Mouse (Mus musculus): ENCODE measurements at regions not wholly inside any gene's neighbourhood (a gene's known extent, or its start where the extent isn't known, plus 50 kb on each side); places are given as distances from the start of the nearest gene placed in this dataset.

DNA sequence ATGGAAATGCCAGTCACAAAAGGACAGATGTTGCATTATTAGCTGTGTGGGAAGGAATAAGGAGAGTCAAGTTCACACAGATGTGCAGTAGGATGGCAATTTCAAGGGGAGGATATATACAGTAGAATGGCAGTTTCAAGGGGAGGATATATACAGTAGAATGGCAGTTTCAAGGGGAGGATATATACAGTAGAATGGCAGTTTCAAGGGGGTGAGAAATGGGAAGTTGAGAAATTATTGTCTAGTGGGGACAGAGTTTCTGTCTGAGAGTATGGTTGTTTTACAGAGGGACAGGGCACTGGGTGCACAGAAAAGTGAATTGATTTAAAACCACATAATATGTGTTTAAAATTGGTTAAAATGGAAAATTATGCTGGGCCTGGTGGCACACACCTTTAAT is 54.8 kb upstream of the Scel start:
- Histone ChIP-seq H3K36me3 (no peaks in the 10 kb centered on the region), H3K9ac (no peak overlapping the region), H3K4me2 (no peak overlapping the region), H3K4me1 (no peaks in the 10 kb centered on the region), H3K27ac (no peak overlapping the region), H3K9me3 (no peaks in the 10 kb centered on the region), H3K4me3 (no peak overlapping the region), H3K27me3 (0 out of 2 replicates have a peak, but pooled peaks cover 6% of the 10 kb centered on the region)
- no peak for ATAC-seq (ENCODE audit: insufficient number of reproducible peaks, insufficient read depth, low FRiP score, low TSS enrichment, low read depth)

GRCm38 (mm10) chr14:103456106-103456505 is 57.0 kb upstream of the Scel start:
- Histone ChIP-seq H3K36me3 (no peaks in the 10 kb centered on the region), H3K4me1 (no peaks in the 10 kb centered on the region), H3K4me3 (no peak overlapping the region), H3K9ac (no peak overlapping the region), H3K9me3 (no peaks in the 10 kb centered on the region), H3K4me2 (no peak overlapping the region), H3K27ac (no peak overlapping the region), H3K27me3 (no peaks in the 10 kb centered on the region)
- 79% methylated on average over 1 of the region's 1 CpGs for WGBS
- ATAC-seq (ENCODE audit: insufficient number of reproducible peaks, insufficient read depth, low FRiP score, low TSS enrichment, low read depth) = no peak

DNA sequence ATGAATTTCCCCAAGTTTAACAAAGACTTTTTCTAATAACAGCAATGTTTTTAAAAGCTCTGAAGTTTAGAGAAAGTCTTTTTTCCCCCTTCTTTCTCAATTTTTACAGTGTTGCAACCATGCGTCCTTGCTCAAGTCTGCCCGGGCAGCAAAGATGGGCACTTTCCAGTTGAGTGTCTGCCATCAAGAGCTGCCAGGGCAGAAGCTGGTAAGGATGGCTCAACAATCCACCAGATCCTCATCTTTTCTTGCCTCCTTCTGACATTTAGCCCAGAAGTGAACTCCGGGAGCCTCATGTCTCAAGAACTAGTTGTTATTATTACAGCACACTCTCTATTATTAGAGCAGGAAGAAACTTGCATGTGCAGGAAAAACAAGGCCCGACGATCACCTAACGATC is 62.4 kb upstream of the Scel start:
- H3K27ac ChIP-seq = no peak overlapping the region
- WGBS = 86% methylated on average over 6 of the region's 6 CpGs
- no peak overlapping the region for H3K4me2 ChIP-seq
- H3K27me3 ChIP-seq = no peaks in the 10 kb centered on the region
- no peak overlapping the region for H3K9ac ChIP-seq
- H3K36me3 ChIP-seq = no peaks in the 10 kb centered on the region
- no peak overlapping the region for H3K4me3 ChIP-seq
- ATAC-seq (ENCODE audit: insufficient number of reproducible peaks, insufficient read depth, low FRiP score, low TSS enrichment, low read depth) = no peak
- no peaks in the 10 kb centered on the region for H3K4me1 ChIP-seq
- no peaks in the 10 kb centered on the region for H3K9me3 ChIP-seq

DNA sequence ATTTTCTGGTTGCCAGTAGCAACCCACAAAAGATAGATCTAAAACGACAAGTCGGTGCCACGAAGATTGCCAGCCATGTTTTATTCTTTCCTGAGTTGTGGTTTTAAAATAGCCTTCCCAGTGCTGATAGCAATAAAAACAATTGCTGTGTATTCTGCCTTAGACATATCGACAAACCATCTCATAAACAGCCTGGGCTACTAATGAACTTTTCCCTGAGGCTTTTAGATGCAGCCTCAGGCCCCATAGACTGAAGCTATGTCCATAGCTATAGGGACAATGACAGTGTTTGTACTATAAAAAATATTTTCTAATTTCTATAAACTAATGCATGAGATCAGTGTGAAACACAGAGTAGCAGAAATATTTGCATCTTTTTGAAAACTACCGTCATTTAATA is 63.7 kb upstream of the Scel start:
- no peak for ATAC-seq (ENCODE audit: insufficient number of reproducible peaks, insufficient read depth, low FRiP score, low TSS enrichment, low read depth)
- H3K9me3 ChIP-seq = no peaks in the 10 kb centered on the region
- H3K4me1 ChIP-seq = no peaks in the 10 kb centered on the region
- H3K4me2 ChIP-seq = no peak overlapping the region
- no peak overlapping the region for H3K9ac ChIP-seq
- H3K36me3 ChIP-seq = no peaks in the 10 kb centered on the region
- no peak overlapping the region for H3K27ac ChIP-seq
- H3K4me3 ChIP-seq = no peak overlapping the region
- no peaks in the 10 kb centered on the region for H3K27me3 ChIP-seq
- WGBS = 79% methylated on average over 5 of the region's 5 CpGs

DNA sequence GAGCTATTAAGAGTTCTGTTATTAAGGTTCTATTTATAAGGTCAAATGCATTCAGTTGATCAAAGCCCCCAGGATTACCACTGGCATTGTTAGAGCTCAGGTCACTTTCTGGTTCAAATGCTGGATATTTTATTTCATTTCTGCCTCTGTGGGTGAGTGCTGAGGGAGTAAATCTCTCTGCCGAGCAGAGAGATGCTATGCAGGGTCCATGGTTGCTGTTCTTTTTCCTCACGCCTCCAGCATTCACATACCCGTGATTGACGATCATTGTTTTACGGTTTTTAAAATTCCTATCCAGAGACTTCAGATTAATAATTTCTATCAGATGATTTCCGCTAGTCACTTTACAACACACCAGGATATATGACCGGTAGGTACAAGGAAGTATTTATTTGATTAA is 64.1 kb upstream of the Scel start:
- H3K4me2 ChIP-seq = no peak overlapping the region
- H3K36me3 ChIP-seq = no peaks in the 10 kb centered on the region
- no peak overlapping the region for H3K9ac ChIP-seq
- no peaks in the 10 kb centered on the region for H3K9me3 ChIP-seq
- no peak for ATAC-seq (ENCODE audit: insufficient number of reproducible peaks, insufficient read depth, low FRiP score, low TSS enrichment, low read depth)
- H3K4me1 ChIP-seq = no peaks in the 10 kb centered on the region
- no peaks in the 10 kb centered on the region for H3K27me3 ChIP-seq
- WGBS = 73% methylated on average over 7 of the region's 7 CpGs
- H3K4me3 ChIP-seq = no peak overlapping the region
- H3K27ac ChIP-seq = no peak overlapping the region

GRCm38 (mm10) chr14:103446671-103447070 is 66.5 kb upstream of the Scel start:
- H3K36me3 ChIP-seq = no peaks in the 10 kb centered on the region
- H3K4me1 ChIP-seq = no peaks in the 10 kb centered on the region
- no peaks in the 10 kb centered on the region for H3K27me3 ChIP-seq
- no peaks in the 10 kb centered on the region for H3K9me3 ChIP-seq
- 0 out of 2 replicates have a peak, but pooled peaks have one; percentile 64 for ATAC-seq (ENCODE audit: insufficient number of reproducible peaks, insufficient read depth, low FRiP score, low TSS enrichment, low read depth)
- H3K27ac ChIP-seq = no peak overlapping the region
- H3K9ac ChIP-seq = no peak overlapping the region
- no peak overlapping the region for H3K4me2 ChIP-seq
- no peak overlapping the region for H3K4me3 ChIP-seq
- 50% methylated on average over 2 of the region's 2 CpGs for WGBS

- WGBS = 77% methylated on average over 15 of the region's 15 CpGs
- H3K27ac ChIP-seq = no peak overlapping the region
- no peaks in the 10 kb centered on the region for H3K27me3 ChIP-seq
- H3K9ac ChIP-seq = no peak overlapping the region
- no peaks in the 10 kb centered on the region for H3K9me3 ChIP-seq
- no peak for ATAC-seq (ENCODE audit: insufficient number of reproducible peaks, insufficient read depth, low FRiP score, low TSS enrichment, low read depth)
- H3K4me1 ChIP-seq = no peaks in the 10 kb centered on the region
- H3K4me3 ChIP-seq = no peak overlapping the region
- no peaks in the 10 kb centered on the region for H3K36me3 ChIP-seq
- no peak overlapping the region for H3K4me2 ChIP-seq
These were observed 71.6 kb upstream of the Scel start for GRCm38 (mm10) chr14:103441454-103442065.

- whole genome bisulfite sequencing = 71% methylated on average over 8 of the region's 8 CpGs
- no peak overlapping the region for H3K4me2 ChIP-seq
- H3K9me3 ChIP-seq = no peaks in the 10 kb centered on the region
- H3K4me3 ChIP-seq = no peak overlapping the region
- H3K27me3 ChIP-seq = no peaks in the 10 kb centered on the region
- H3K36me3 ChIP-seq = no peaks in the 10 kb centered on the region
- no peaks in the 10 kb centered on the region for H3K4me1 ChIP-seq
- no peak overlapping the region for H3K27ac ChIP-seq
- no peak for ATAC-seq (ENCODE audit: insufficient number of reproducible peaks, insufficient read depth, low FRiP score, low TSS enrichment, low read depth)
- no peak overlapping the region for H3K9ac ChIP-seq
These were observed 72.9 kb upstream of the Scel start for GRCm38 (mm10) chr14:103440243-103440642.

DNA sequence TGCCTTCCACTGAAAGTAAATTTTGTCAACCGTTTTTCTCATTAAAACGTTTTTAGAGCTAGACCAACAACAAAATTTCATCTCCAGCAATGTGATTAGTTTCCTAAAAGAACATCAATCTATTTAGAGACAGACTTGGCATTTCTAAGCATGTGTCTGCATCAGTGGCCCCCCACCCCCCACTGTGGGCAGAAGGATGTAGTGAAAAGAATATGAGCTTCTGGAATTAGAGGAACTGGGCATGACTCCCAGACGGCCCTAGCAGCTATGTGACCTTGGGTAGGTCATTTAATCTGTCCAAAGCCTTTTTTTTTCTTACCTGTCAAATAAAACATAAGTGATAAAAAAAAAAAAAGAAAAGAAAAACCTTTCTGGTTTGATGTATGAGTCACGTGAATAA is 78.9 kb upstream of the Scel start:
- Histone ChIP-seq H3K9me3 (no peaks in the 10 kb centered on the region), H3K4me2 (no peak overlapping the region), H3K4me3 (no peak overlapping the region), H3K4me1 (no peaks in the 10 kb centered on the region), H3K27me3 (no peaks in the 10 kb centered on the region), H3K9ac (no peak overlapping the region), H3K36me3 (no peaks in the 10 kb centered on the region), H3K27ac (no peak overlapping the region)
- ATAC-seq (ENCODE audit: insufficient number of reproducible peaks, insufficient read depth, low FRiP score, low TSS enrichment, low read depth) = no peak
- 59% methylated on average over 4 of the region's 4 CpGs for WGBS

GRCm38 (mm10) chr14:103433106-103433505 is 80.0 kb upstream of the Scel start:
- no peaks in the 10 kb centered on the region for H3K36me3 ChIP-seq
- no peak overlapping the region for H3K9ac ChIP-seq
- H3K27me3 ChIP-seq = peaks cover 3% of the 10 kb centered on the region; the same call in 1 of the 2 replicates
- no peak overlapping the region for H3K4me3 ChIP-seq
- 82% methylated on average over 3 of the region's 3 CpGs for WGBS
- no peak for ATAC-seq (ENCODE audit: insufficient number of reproducible peaks, insufficient read depth, low FRiP score, low TSS enrichment, low read depth)
- no peak overlapping the region for H3K27ac ChIP-seq
- H3K9me3 ChIP-seq = no peaks in the 10 kb centered on the region
- H3K4me1 ChIP-seq = no peaks in the 10 kb centered on the region
- H3K4me2 ChIP-seq = no peak overlapping the region

- Histone ChIP-seq H3K27ac (no peak overlapping the region), H3K36me3 (no peaks in the 10 kb centered on the region), H3K9me3 (no peaks in the 10 kb centered on the region), H3K4me3 (no peak overlapping the region), H3K4me1 (no peaks in the 10 kb centered on the region), H3K27me3 (peaks cover 14% of the 10 kb centered on the region), H3K4me2 (no peak overlapping the region), H3K9ac (no peak overlapping the region)
- no peak for ATAC-seq (ENCODE audit: insufficient number of reproducible peaks, insufficient read depth, low FRiP score, low TSS enrichment, low read depth)
- 78% methylated on average over 2 of the region's 2 CpGs for WGBS
These were observed 81.3 kb upstream of the Mycbp2 start for GRCm38 (mm10) chr14:103427873-103428272.

- no peaks in the 10 kb centered on the region for H3K36me3 ChIP-seq
- 37% methylated on average over 10 of the region's 10 CpGs for WGBS
- peak; percentile 49; the same call in 1 of the 2 replicates for ATAC-seq (ENCODE audit: insufficient number of reproducible peaks, insufficient read depth, low FRiP score, low TSS enrichment, low read depth)
- H3K27me3 ChIP-seq = peaks cover 10% of the 10 kb centered on the region
- no peaks in the 10 kb centered on the region for H3K9me3 ChIP-seq
- no peak overlapping the region for H3K9ac ChIP-seq
- H3K4me2 ChIP-seq = peak overlapping the region; percentile 51
- H3K4me3 ChIP-seq = peak overlapping the region; percentile 17; the same call in 1 of the 2 replicates
- H3K4me1 ChIP-seq = peaks cover 8% of the 10 kb centered on the region
- H3K27ac ChIP-seq = 0 out of 2 replicates have a peak overlapping the region, but pooled peaks have one; percentile 13
These were observed 74.8 kb upstream of the Mycbp2 start for GRCm38 (mm10) chr14:103421305-103421822.

Measured in embryonic facial prominence, embryonic 13.5 days (tissue).